Mouse (Mus musculus): Measurements from ENCODE around the gene Olfr905.

Olfr905 gene

DNA sequence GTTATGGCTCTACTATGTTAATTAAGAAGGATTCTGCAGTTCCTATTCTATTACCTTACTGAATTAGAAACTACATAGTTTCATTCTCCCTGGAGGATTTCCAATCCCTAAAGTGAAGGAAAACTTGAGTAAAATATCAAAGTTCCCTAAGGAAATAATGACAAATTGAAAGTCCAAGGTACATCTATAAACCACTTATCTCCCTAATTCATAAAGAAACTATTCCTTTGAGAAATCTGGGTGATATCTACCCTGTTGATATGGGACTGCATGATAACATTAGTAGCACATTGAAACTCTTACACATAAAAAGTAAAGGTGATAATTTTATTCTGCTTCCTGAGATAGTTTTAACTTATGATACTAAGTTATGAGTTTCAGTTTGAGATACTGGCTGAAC, at the start of gene Olfr905:
Olfr905 (plus strand) TSS at position 301 of the 400 bp plus-strand sequence.
- DNase-seq (ENCODE audit: low spot score), result no peak

DNA sequence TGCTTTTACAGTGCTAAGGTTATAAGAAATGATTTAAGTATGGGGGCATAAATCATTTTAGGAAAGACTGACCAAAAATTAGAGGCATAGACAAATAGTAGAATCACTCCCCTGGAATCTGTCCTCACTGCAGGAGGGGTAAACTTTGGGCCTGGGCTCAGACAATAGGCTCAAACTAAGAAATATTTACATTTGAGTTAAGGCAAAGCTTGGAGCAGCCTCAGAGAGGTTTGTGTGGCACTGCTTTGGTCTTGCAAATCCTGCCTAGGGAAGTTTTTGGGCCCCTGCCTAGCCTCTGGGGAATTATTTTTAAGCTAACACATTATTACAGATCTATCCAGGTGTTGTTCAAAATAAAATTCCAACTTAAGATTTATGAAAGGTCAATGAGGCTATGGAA, 47.1 kb upstream of the Olfr905 start:
- DNase-seq (ENCODE audit: low spot score), result no peak

DNA sequence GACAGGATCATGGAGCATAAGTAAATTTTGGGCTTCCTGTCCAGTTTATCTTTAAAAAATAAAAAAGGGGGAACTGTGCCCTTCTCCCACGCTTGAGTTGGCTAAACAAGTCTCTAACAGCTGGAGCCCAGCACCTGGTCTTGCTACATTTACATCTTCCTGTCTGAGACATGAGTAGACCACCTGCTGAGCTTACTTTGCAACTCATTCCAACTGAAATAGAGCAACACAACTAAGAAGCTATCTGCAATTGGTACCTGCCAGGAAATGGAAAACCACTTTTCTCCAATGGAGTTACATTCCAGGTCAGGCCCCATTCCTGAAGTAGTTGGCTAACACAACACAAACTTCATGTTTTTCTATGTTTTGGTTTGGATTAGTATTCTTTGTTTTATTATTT, 43.9 kb upstream of the Olfr905 start:
- DNase-seq (ENCODE audit: low spot score), result no peak

DNA sequence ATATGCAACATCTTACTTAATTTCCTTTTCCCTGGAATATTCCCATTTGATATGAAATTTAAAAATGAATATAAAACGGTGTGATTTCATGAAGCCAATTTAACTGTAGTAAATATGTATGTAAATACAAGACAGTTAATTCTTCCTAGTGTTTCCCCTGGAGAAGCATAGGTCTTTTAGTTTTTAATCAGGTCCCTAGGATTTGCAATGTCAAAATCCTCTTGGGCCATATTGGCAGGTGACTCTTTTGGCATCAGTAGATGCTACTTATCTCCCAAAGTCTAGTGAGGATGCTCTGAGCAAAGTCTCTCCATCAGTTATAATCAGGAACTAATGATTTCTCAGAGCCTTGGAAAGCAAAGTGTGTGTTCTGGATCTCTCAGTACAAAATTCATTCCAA, 41.8 kb upstream of the Olfr905 start, which contains the start of gene Olfr901:
Olfr901 (plus strand) TSS at position 301 of the 400 bp plus-strand sequence.
- DNase-seq (ENCODE audit: low spot score), result no peak

DNA sequence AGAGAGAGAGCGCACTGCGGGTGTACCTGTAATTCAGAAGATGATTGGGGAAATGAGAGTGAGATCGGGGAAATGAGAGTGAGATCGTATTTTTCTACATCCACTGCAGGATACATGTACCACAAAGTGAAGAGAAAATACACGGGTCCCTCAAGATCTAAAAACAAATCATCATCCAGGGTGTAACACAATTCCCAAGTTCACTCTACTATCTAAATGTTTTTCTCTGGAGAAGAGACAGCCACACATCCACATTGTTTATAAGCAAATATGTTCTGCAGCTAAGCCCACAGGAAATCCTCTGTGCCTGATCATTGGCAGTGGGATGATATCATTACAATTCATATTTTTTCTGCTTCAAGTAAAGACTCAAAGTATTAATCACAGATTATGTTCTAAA, 23.6 kb upstream of the Olfr905 start, which contains the start of gene Olfr902:
Olfr902 (plus strand) TSS at position 301 of the 400 bp plus-strand sequence.
- no peak for DNase-seq (ENCODE audit: low spot score)

DNA sequence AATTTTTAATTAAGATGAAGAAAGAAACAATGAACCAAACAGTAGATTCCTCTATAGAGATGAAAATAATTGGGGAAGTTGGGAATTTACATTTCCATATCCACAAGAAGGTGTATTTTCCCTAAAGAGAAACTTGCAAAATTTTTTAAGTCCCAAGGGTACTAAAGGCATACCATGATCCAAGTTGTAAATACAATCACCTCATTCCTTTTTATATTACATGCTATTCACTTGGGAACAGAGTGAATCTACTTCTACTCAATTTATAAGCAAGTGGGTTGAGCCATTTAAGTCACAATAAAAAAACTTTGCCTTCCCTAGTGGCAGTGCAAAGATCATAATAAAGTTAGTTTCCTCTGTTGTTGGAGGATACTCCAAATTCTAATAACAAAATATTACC, 8.1 kb upstream of the Olfr905 start, which contains the start of gene Olfr904:
Olfr904 (plus strand) TSS at position 301 of the 400 bp plus-strand sequence.
- no peak for DNase-seq (ENCODE audit: low spot score)

DNA sequence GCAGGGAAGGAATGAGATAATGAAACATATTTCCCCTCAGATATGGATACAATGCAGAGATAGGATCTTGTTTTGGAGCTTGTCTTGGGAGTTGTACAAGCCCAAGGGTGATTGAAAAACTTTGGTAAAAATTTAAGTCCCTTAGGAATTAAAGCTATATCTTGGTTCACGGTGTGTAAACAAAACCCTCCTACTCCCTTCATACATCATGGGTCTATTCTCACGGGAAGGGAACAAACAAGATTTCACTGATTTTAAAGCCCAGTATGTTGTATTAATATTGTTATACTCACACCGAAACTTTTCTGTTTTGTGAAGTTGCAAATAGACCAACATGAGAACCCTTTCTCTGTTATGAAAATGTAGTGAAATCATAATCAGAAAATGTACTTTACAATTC, 15.9 kb downstream of the Olfr905 start, which contains the start of gene Olfr906:
Olfr906 (plus strand) TSS at position 301 of the 400 bp plus-strand sequence.
- DNase-seq (ENCODE audit: low spot score), result no peak

DNA sequence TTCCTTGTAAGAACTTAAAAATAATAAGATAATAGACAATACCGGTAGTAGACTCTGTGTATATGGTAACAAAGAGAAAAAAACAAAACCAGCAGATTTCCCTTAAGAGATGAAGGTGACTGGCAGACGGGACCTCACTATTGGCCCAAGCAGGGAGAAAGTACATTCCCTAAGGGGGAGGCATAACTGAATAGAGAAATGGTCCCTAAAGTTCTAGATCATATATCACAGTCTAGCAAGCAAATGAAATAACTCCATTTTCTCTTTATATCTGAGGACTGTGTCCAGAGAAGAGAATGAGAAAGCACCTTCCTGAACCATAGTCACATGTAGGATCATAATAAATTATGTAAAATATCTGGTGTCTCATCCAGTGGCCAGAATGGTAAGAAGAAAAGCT, 24.6 kb downstream of the Olfr905 start, which contains the start of gene Olfr907:
Olfr907 (plus strand) TSS at position 301 of the 400 bp plus-strand sequence.
- DNase-seq (ENCODE audit: low spot score), result no peak

DNA sequence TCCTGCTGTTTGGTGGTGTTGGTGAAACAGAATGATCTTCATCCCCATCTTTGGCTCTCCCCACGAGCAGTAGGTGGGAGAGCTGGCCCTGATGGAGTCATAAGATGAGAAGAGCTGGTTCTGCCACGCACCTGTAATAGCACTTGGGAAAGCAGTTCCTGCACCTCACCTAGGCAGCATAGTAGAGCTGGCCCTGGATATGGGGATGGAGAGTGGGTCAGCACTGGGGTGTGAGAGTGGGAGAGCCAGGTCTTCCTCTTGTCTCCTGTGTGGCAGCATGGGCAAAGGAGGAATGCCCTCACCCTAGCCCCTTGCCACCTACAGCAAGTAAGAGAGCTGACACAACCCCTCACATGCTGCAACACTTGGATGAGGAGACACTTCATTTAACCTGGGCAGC, 41.4 kb downstream of the Olfr905 start:
- no peak for DNase-seq (ENCODE audit: low spot score)

DNA sequence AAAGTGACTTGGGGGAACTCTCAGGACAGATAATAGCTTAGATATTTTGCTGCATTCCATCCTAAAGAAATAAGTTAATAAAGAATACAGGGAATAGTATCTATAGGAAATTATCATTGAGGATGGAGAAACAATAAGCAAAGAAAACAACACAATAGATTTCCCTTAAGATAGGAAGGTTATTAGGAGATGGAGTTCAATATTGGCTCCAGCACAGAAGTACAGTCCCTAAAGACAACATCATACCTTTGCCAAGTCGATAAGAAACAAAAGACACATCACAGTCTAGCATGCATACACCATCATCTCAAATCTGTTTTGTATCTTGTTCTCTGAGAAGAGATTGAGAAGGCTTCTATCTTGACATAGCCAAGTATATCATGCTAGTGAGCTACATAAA, 50.4 kb downstream of the Olfr905 start, which contains the start of gene Olfr911-ps1:
Olfr911-ps1 (plus strand) TSS at position 301 of the 400 bp plus-strand sequence.
- DNase-seq (ENCODE audit: low spot score), result no peak

Data from lung, postnatal 25 days (tissue).